Mouse (Mus musculus): ENCODE data around the gene Tmed3. TPM values are rescaled to one million over a fixed set of nuclear protein-coding genes. Genes with fewer than 3 reads are reported as not detected.

Gene Tmed3
- polyA plus RNA-seq, 1 experiment: 44.8 TPM

Other genes starting within 250 kb of the Tmed3 start
- gene Minar1, start 81.9 kb downstream of the Tmed3 start, polyA plus RNA-seq (2012; rRNA removed): 1.7 and 1.8 TPM in 2 replicates
- 9.5 and 9.6 TPM in 2 replicates for gene Ankrd34c, start 33.4 kb upstream of the Tmed3 start, polyA plus RNA-seq (2012; rRNA removed)
- 166 and 173 TPM in 2 replicates for gene Rasgrf1, start 204.8 kb upstream of the Tmed3 start, polyA plus RNA-seq (2012; rRNA removed)

All from frontal cortex, adult 2 months (tissue).